Mouse (Mus musculus) neural tube, embryonic 13.5 days (tissue): ENCODE data around the gene Spsb2. TPM values are rescaled to one million over a fixed set of nuclear protein-coding genes. Genes with fewer than 3 reads are reported as not detected.

Experiments used
- ATAC-seq: fragments of 200-750 bp; cut with Nextera tagmentation; 2 replicates; pipeline ENCODE4 v1.8.0; 2017; ENCODE audit warnings: low read depth, mild to moderate bottlenecking, moderate TSS enrichment, moderate library complexity
- H3K27ac ChIP-seq: fragments of 300-500 bp; sonication (generic); replicated peaks from 2 replicates; pipeline ENCODE4 v1.5.1; 2015; ENCODE audit warnings: moderate library complexity, mild to moderate bottlenecking, inconsistent platforms
- H3K27me3 ChIP-seq: fragments of 300-500 bp; sonication (generic); 2 replicates; pipeline ENCODE4 v1.6.1; 2015; ENCODE audit warnings: mild to moderate bottlenecking, inconsistent platforms
- H3K36me3 ChIP-seq: fragments of 300-500 bp; sonication (generic); 2 replicates; pipeline ENCODE4 v1.6.1; 2015; ENCODE audit warnings: mild to moderate bottlenecking, inconsistent platforms
- H3K4me1 ChIP-seq: fragments of 300-500 bp; sonication (generic); replicated peaks from 2 replicates; pipeline ENCODE4 v1.6.1; 2015; ENCODE audit warnings: inconsistent platforms
- H3K4me2 ChIP-seq: fragments of 300-500 bp; sonication (generic); 2 replicates; pipeline ENCODE4 v1.6.1; 2015; ENCODE audit warnings: inconsistent platforms, mild to moderate bottlenecking, moderate library complexity
- H3K4me3 ChIP-seq: fragments of 300-500 bp; sonication (generic); 2 replicates; pipeline ENCODE4 v1.5.1; 2015; ENCODE audit warnings: mild to moderate bottlenecking, inconsistent platforms
- H3K9ac ChIP-seq: fragments of 300-500 bp; sonication (generic); 2 replicates; pipeline ENCODE4 v1.6.1; 2015; ENCODE audit warnings: moderate library complexity, mild to moderate bottlenecking, inconsistent platforms
- H3K9me3 ChIP-seq: fragments of 300-500 bp; sonication (generic); 2 replicates; pipeline ENCODE4 v1.6.1; 2016; ENCODE audit warnings: inconsistent platforms
- WGBS: fragments of 180-500 bp; shearing (Covaris S2); methylation state at CpG from one replicate; pipeline ENCODE4 v1.1.7; 2015; 5-methylcytosine and 5-hydroxymethylcytosine counted together
- polyA plus RNA-seq: library from polyadenylated mRNA; unstranded; fragments of >200 nt; fragmentation: Nextera tagmentation; extraction: Ambion mirVana; gene quantifications from 2 replicates; pipeline ENCODE4 v1.2.1, GENCODE M21; 2015

The Spsb2 gene
- polyA plus RNA-seq, 1 experiment from 2014 or later: 8.5 TPM

GRCm38 (mm10) chr6:124812848-124813247 is 4.4 kb downstream of the Spsb2 start:
- Histone ChIP-seq H3K27me3 (no peaks in the 10 kb centered on the region), H3K27ac (peak overlapping the region; percentile 86), H3K9ac (peak overlapping the region; percentile 85), H3K36me3 (peaks cover 51% of the 10 kb centered on the region), H3K9me3 (no peaks in the 10 kb centered on the region), H3K4me3 (peak overlapping the region; percentile 58), H3K4me2 (peak overlapping the region; percentile 81), H3K4me1 (peaks cover 56% of the 10 kb centered on the region)
- ATAC-seq: no peak
- WGBS: 21% methylated on average over 9 of the region's 9 CpGs

- Histone ChIP-seq H3K4me2 (peak overlapping the region; percentile 81), H3K9me3 (no peaks in the 10 kb centered on the region), H3K27ac (peak overlapping the region; percentile 86), H3K36me3 (peaks cover 58% of the 10 kb centered on the region), H3K4me1 (peaks cover 51% of the 10 kb centered on the region), H3K4me3 (peak overlapping the region; percentile 58), H3K9ac (peak overlapping the region; percentile 85), H3K27me3 (no peaks in the 10 kb centered on the region)
- ATAC-seq: peak; percentile 78
- 0% methylated on average over 18 of the region's 18 CpGs for WGBS
These were observed 5.0 kb downstream of the Spsb2 start for GRCm38 (mm10) chr6:124813496-124813895.

GRCm38 (mm10) chr6:124813933-124814332 is 5.5 kb downstream of the Spsb2 start, which contains the start of gene Tpi1:
Gene Tpi1, minus strand, starts transcription at chr6:124814296.
- peak within 1 kb of the TSS; percentile 86 for H3K27ac ChIP-seq
- WGBS: 0% methylated on average over 22 of the region's 22 CpGs
- H3K4me2 ChIP-seq: peak within 1 kb of the TSS; percentile 81
- ATAC-seq: peak; percentile 87
- peak within 1 kb of the TSS; percentile 58 for H3K4me3 ChIP-seq
- H3K27me3 ChIP-seq: no peaks in the 10 kb centered on the region
- peak within 1 kb of the TSS; percentile 85 for H3K9ac ChIP-seq
- H3K9me3 ChIP-seq: no peaks in the 10 kb centered on the region
- H3K36me3 ChIP-seq: peaks cover 62% of the 10 kb centered on the region
- H3K4me1 ChIP-seq: peaks cover 46% of the 10 kb centered on the region

GRCm38 (mm10) chr6:124814448-124814847 is 6.0 kb downstream of the Spsb2 start:
- peak overlapping the region; percentile 58 for H3K4me3 ChIP-seq
- H3K9ac ChIP-seq: peak overlapping the region; percentile 85
- ATAC-seq: peak; percentile 42
- peak overlapping the region; percentile 81 for H3K4me2 ChIP-seq
- WGBS: 50% methylated on average over 8 of the region's 8 CpGs
- H3K36me3 ChIP-seq: peaks cover 67% of the 10 kb centered on the region
- H3K9me3 ChIP-seq: no peaks in the 10 kb centered on the region
- H3K4me1 ChIP-seq: peaks cover 41% of the 10 kb centered on the region
- H3K27me3 ChIP-seq: no peaks in the 10 kb centered on the region
- H3K27ac ChIP-seq: peak overlapping the region; percentile 86

- Histone ChIP-seq H3K36me3 (peaks cover 74% of the 10 kb centered on the region), H3K27me3 (no peaks in the 10 kb centered on the region), H3K27ac (no peak overlapping the region; the same call in 1 of the 2 replicates), H3K9me3 (no peaks in the 10 kb centered on the region), H3K4me2 (peak overlapping the region; percentile 81), H3K4me1 (peaks cover 34% of the 10 kb centered on the region), H3K4me3 (no peak overlapping the region), H3K9ac (0 out of 2 replicates have a peak overlapping the region, but pooled peaks have one; percentile 17)
- WGBS: 65% methylated on average over 9 of the region's 9 CpGs
- ATAC-seq: no peak; the same call in 1 of the 2 replicates
These were observed 6.7 kb downstream of the Spsb2 start for GRCm38 (mm10) chr6:124814858-124815774.

GRCm38 (mm10) chr6:124816611-124817010 is 8.2 kb downstream of the Spsb2 start:
- ATAC-seq: no peak
- Histone ChIP-seq H3K36me3 (peaks cover 76% of the 10 kb centered on the region), H3K4me1 (peaks cover 32% of the 10 kb centered on the region), H3K4me3 (no peak overlapping the region), H3K9ac (no peak overlapping the region), H3K9me3 (no peaks in the 10 kb centered on the region), H3K27ac (no peak overlapping the region), H3K4me2 (no peak overlapping the region), H3K27me3 (no peaks in the 10 kb centered on the region)
- WGBS: 91% methylated on average over 4 of the region's 4 CpGs

- Histone ChIP-seq H3K36me3 (peaks cover 76% of the 10 kb centered on the region), H3K4me1 (peaks cover 27% of the 10 kb centered on the region), H3K4me2 (no peak overlapping the region), H3K27me3 (no peaks in the 10 kb centered on the region), H3K4me3 (no peak overlapping the region), H3K9me3 (no peaks in the 10 kb centered on the region), H3K9ac (no peak overlapping the region), H3K27ac (no peak overlapping the region)
- WGBS: 96% methylated on average over 11 of the region's 11 CpGs
- no peak for ATAC-seq
These were observed 8.7 kb downstream of the Spsb2 start for GRCm38 (mm10) chr6:124817125-124817524.

- Histone ChIP-seq H3K4me1 (peaks cover 22% of the 10 kb centered on the region), H3K36me3 (peaks cover 77% of the 10 kb centered on the region), H3K9me3 (no peaks in the 10 kb centered on the region), H3K27ac (no peak overlapping the region), H3K4me3 (no peak overlapping the region), H3K9ac (no peak overlapping the region), H3K4me2 (no peak overlapping the region), H3K27me3 (no peaks in the 10 kb centered on the region)
- WGBS: 95% methylated on average over 8 of the region's 8 CpGs
- ATAC-seq: no peak
These were observed 9.1 kb downstream of the Spsb2 start for GRCm38 (mm10) chr6:124817563-124817962.

GRCm38 (mm10) chr6:124817971-124818370 is 9.5 kb downstream of the Spsb2 start:
- H3K9ac ChIP-seq: no peak overlapping the region
- H3K4me3 ChIP-seq: no peak overlapping the region
- no peak overlapping the region for H3K4me2 ChIP-seq
- H3K9me3 ChIP-seq: no peaks in the 10 kb centered on the region
- peaks cover 18% of the 10 kb centered on the region for H3K4me1 ChIP-seq
- no peaks in the 10 kb centered on the region for H3K27me3 ChIP-seq
- H3K36me3 ChIP-seq: peaks cover 82% of the 10 kb centered on the region
- no peak for ATAC-seq
- no peak overlapping the region for H3K27ac ChIP-seq
- WGBS: 93% methylated on average over 8 of the region's 8 CpGs

GRCm38 (mm10) chr6:124820891-124821290 is 12.4 kb downstream of the Spsb2 start:
- H3K4me3 ChIP-seq: no peak overlapping the region
- no peaks in the 10 kb centered on the region for H3K9me3 ChIP-seq
- peaks cover 100% of the 10 kb centered on the region for H3K36me3 ChIP-seq
- no peak overlapping the region for H3K9ac ChIP-seq
- no peak overlapping the region for H3K27ac ChIP-seq
- H3K4me2 ChIP-seq: no peak overlapping the region
- 97% methylated on average over 5 of the region's 5 CpGs for WGBS
- no peaks in the 10 kb centered on the region for H3K4me1 ChIP-seq
- ATAC-seq: no peak
- H3K27me3 ChIP-seq: no peaks in the 10 kb centered on the region

- no peak overlapping the region for H3K4me3 ChIP-seq
- no peak overlapping the region for H3K9ac ChIP-seq
- no peak overlapping the region for H3K27ac ChIP-seq
- WGBS: 94% methylated on average over 4 of the region's 4 CpGs
- H3K4me1 ChIP-seq: no peaks in the 10 kb centered on the region
- no peak overlapping the region for H3K4me2 ChIP-seq
- H3K9me3 ChIP-seq: no peaks in the 10 kb centered on the region
- H3K36me3 ChIP-seq: peaks cover 94% of the 10 kb centered on the region
- no peaks in the 10 kb centered on the region for H3K27me3 ChIP-seq
- no peak for ATAC-seq
These were observed 13.6 kb downstream of the Spsb2 start for GRCm38 (mm10) chr6:124822049-124822448.

- Histone ChIP-seq H3K4me3 (peak overlapping the region; percentile 66), H3K9me3 (no peaks in the 10 kb centered on the region), H3K27me3 (no peaks in the 10 kb centered on the region), H3K36me3 (peaks cover 45% of the 10 kb centered on the region), H3K9ac (peak overlapping the region; percentile 75), H3K4me1 (peaks cover 26% of the 10 kb centered on the region), H3K27ac (peak overlapping the region; percentile 67), H3K4me2 (peak overlapping the region; percentile 87)
- ATAC-seq: no peak
- WGBS: 25% methylated on average over 10 of the region's 10 CpGs
These were observed 19.7 kb downstream of the Spsb2 start for GRCm38 (mm10) chr6:124828101-124828592.
